Mouse (Mus musculus): ENCODE measurements around the gene Tmem131. TPM values are rescaled to one million over a fixed set of nuclear protein-coding genes. Genes with fewer than 3 reads are reported as not detected.

Tmem131 gene
- polyA plus RNA-seq, 1 experiment from 2014 or later, result 13.2 TPM

GRCm38 (mm10) chr1:36784365-36785134 is 158.9 kb downstream of the Tmem131 start:
- ATAC-seq, result peak; percentile 85
- H3K4me1 ChIP-seq (replicated peaks), result peaks cover 5% of the 10 kb centered on the region; the same call in 1 of the 2 replicates
- peak overlapping the region; percentile 75 for H3K9ac ChIP-seq (replicated peaks)
- no peaks in the 10 kb centered on the region for H3K9me3 ChIP-seq
- H3K36me3 ChIP-seq, result no peaks in the 10 kb centered on the region
- H3K27ac ChIP-seq, result peak overlapping the region; percentile 72
- 4% methylated on average over 20 of the region's 20 CpGs for WGBS
- H3K27me3 ChIP-seq, result no peaks in the 10 kb centered on the region; the same call in 1 of the 2 replicates
- H3K4me3 ChIP-seq (replicated peaks), result peak overlapping the region; percentile 44
- H3K4me2 ChIP-seq (replicated peaks), result peak overlapping the region; percentile 82

- peaks cover 5% of the 10 kb centered on the region; the same call in 1 of the 2 replicates for H3K4me1 ChIP-seq (replicated peaks)
- no peak overlapping the region for H3K4me3 ChIP-seq (replicated peaks)
- H3K9ac ChIP-seq (replicated peaks), result no peak overlapping the region
- H3K27me3 ChIP-seq, result no peaks in the 10 kb centered on the region; the same call in 1 of the 2 replicates
- no peak overlapping the region for H3K27ac ChIP-seq
- H3K9me3 ChIP-seq, result no peaks in the 10 kb centered on the region
- no peaks in the 10 kb centered on the region for H3K36me3 ChIP-seq
- 83% methylated on average over 11 of the region's 11 CpGs for WGBS
- H3K4me2 ChIP-seq (replicated peaks), result no peak overlapping the region
- no peak for ATAC-seq
Observed at GRCm38 (mm10) chr1:36782476-36782875, 161.0 kb downstream of the Tmem131 start.

- no peaks in the 10 kb centered on the region for H3K27me3 ChIP-seq
- no peak overlapping the region for H3K9ac ChIP-seq (replicated peaks)
- no peak overlapping the region for H3K27ac ChIP-seq
- peaks cover 5% of the 10 kb centered on the region; the same call in 1 of the 2 replicates for H3K4me1 ChIP-seq (replicated peaks)
- no peak overlapping the region for H3K4me3 ChIP-seq (replicated peaks)
- no peaks in the 10 kb centered on the region for H3K36me3 ChIP-seq
- ATAC-seq, result no peak
- no peaks in the 10 kb centered on the region; the same call in 1 of the 2 replicates for H3K9me3 ChIP-seq
- no peak overlapping the region for H3K4me2 ChIP-seq (replicated peaks)
- 89% methylated on average over 13 of the region's 13 CpGs for WGBS
Observed at GRCm38 (mm10) chr1:36780793-36781192, 162.7 kb downstream of the Tmem131 start.

GRCm38 (mm10) chr1:36772198-36772934 is 171.1 kb downstream of the Tmem131 start:
- no peak overlapping the region for H3K4me2 ChIP-seq (replicated peaks)
- H3K27ac ChIP-seq, result no peak overlapping the region
- no peak overlapping the region for H3K4me3 ChIP-seq (replicated peaks)
- H3K9me3 ChIP-seq, result no peaks in the 10 kb centered on the region; the same call in 1 of the 2 replicates
- H3K9ac ChIP-seq (replicated peaks), result no peak overlapping the region
- WGBS, result 89% methylated on average over 9 of the region's 9 CpGs
- H3K4me1 ChIP-seq (replicated peaks), result 0 out of 2 replicates have a peak, but pooled peaks cover 3% of the 10 kb centered on the region
- peaks cover 15% of the 10 kb centered on the region for H3K27me3 ChIP-seq
- no peaks in the 10 kb centered on the region for H3K36me3 ChIP-seq
- no peak for ATAC-seq

- ATAC-seq, result peak; percentile 24; the same call in 1 of the 2 replicates
- H3K4me3 ChIP-seq (replicated peaks), result peak overlapping the region; percentile 20
Observed at GRCm38 (mm10) chr1:36770998-36771397, 172.5 kb downstream of the Tmem131 start.

GRCm38 (mm10) chr1:36769951-36770350 is 173.5 kb downstream of the Tmem131 start:
- no peak for ATAC-seq
- H3K4me2 ChIP-seq (replicated peaks), result no peak overlapping the region
- H3K9me3 ChIP-seq, result no peaks in the 10 kb centered on the region
- H3K27me3 ChIP-seq, result peaks cover 15% of the 10 kb centered on the region
- H3K4me1 ChIP-seq (replicated peaks), result 0 out of 2 replicates have a peak, but pooled peaks cover 3% of the 10 kb centered on the region
- no peak overlapping the region for H3K4me3 ChIP-seq (replicated peaks)
- H3K36me3 ChIP-seq, result no peaks in the 10 kb centered on the region
- H3K27ac ChIP-seq, result no peak overlapping the region
- no peak overlapping the region for H3K9ac ChIP-seq (replicated peaks)
- WGBS, result 80% methylated on average over 1 of the region's 1 CpGs

More at GRCm38 (mm10) chr1:36770998-36771397, 172.5 kb downstream of the Tmem131 start:
- H3K4me2 ChIP-seq (replicated peaks), result peak overlapping the region; percentile 41
- H3K9ac ChIP-seq (replicated peaks), result 0 out of 2 replicates have a peak overlapping the region, but pooled peaks have one; percentile 3
- no peaks in the 10 kb centered on the region; the same call in 1 of the 2 replicates for H3K9me3 ChIP-seq
- 13% methylated on average over 27 of the region's 27 CpGs for WGBS
- 0 out of 2 replicates have a peak, but pooled peaks cover 3% of the 10 kb centered on the region for H3K4me1 ChIP-seq (replicated peaks)
- no peak overlapping the region for H3K27ac ChIP-seq
- no peaks in the 10 kb centered on the region for H3K36me3 ChIP-seq
- H3K27me3 ChIP-seq, result peaks cover 15% of the 10 kb centered on the region

GRCm38 (mm10) chr1:36768786-36769185 is 174.7 kb downstream of the Tmem131 start:
- WGBS, result 74% methylated on average over 5 of the region's 5 CpGs
- H3K4me3 ChIP-seq (replicated peaks), result no peak overlapping the region
- no peak for ATAC-seq

GRCm38 (mm10) chr1:36767321-36767720 is 176.1 kb downstream of the Tmem131 start:
- Histone ChIP-seq H3K36me3 (no peaks in the 10 kb centered on the region), H3K27ac (no peak overlapping the region), H3K9ac (replicated peaks) (no peak overlapping the region), H3K4me3 (replicated peaks) (no peak overlapping the region), H3K27me3 (peaks cover 15% of the 10 kb centered on the region), H3K9me3 (no peaks in the 10 kb centered on the region), H3K4me1 (replicated peaks) (0 out of 2 replicates have a peak, but pooled peaks cover 3% of the 10 kb centered on the region), H3K4me2 (replicated peaks) (no peak overlapping the region)
- no peak for ATAC-seq
- 59% methylated on average over 10 of the region's 10 CpGs for WGBS

More at GRCm38 (mm10) chr1:36768786-36769185, 174.7 kb downstream of the Tmem131 start:
- Histone ChIP-seq H3K4me2 (replicated peaks) (no peak overlapping the region), H3K9ac (replicated peaks) (no peak overlapping the region), H3K4me1 (replicated peaks) (0 out of 2 replicates have a peak, but pooled peaks cover 3% of the 10 kb centered on the region), H3K27ac (no peak overlapping the region), H3K9me3 (no peaks in the 10 kb centered on the region), H3K27me3 (peaks cover 15% of the 10 kb centered on the region), H3K36me3 (no peaks in the 10 kb centered on the region)

GRCm38 (mm10) chr1:36766431-36767205 is 176.8 kb downstream of the Tmem131 start:
- WGBS, result 69% methylated on average over 4 of the region's 4 CpGs
- no peaks in the 10 kb centered on the region for H3K36me3 ChIP-seq
- no peak overlapping the region for H3K27ac ChIP-seq
- H3K27me3 ChIP-seq, result peaks cover 13% of the 10 kb centered on the region
- no peak overlapping the region for H3K4me3 ChIP-seq (replicated peaks)
- H3K9me3 ChIP-seq, result no peaks in the 10 kb centered on the region
- no peak overlapping the region for H3K4me2 ChIP-seq (replicated peaks)
- no peak overlapping the region for H3K9ac ChIP-seq (replicated peaks)
- 0 out of 2 replicates have a peak, but pooled peaks cover 3% of the 10 kb centered on the region for H3K4me1 ChIP-seq (replicated peaks)
- no peak for ATAC-seq

- Histone ChIP-seq H3K4me1 (replicated peaks) (no peaks in the 10 kb centered on the region), H3K4me3 (replicated peaks) (no peak within 1 kb of the TSS), H3K27ac (no peak within 1 kb of the TSS), H3K9me3 (no peaks in the 10 kb centered on the region), H3K4me2 (replicated peaks) (no peak within 1 kb of the TSS), H3K27me3 (no peaks in the 10 kb centered on the region), H3K9ac (replicated peaks) (no peak within 1 kb of the TSS), H3K36me3 (no peaks in the 10 kb centered on the region)
- no peak for ATAC-seq
- 88% methylated on average over 11 of the region's 11 CpGs for WGBS
Observed at GRCm38 (mm10) chr1:36761568-36761967, 181.9 kb downstream of the Tmem131 start, which contains the start of gene Zap70. Gene Zap70 (plus strand): TSS chr1:36761798.

GRCm38 (mm10) chr1:36761061-36761460 is 182.4 kb downstream of the Tmem131 start:
- H3K4me3 ChIP-seq (replicated peaks), result no peak overlapping the region
- no peaks in the 10 kb centered on the region for H3K36me3 ChIP-seq
- H3K9me3 ChIP-seq, result no peaks in the 10 kb centered on the region
- no peak overlapping the region for H3K9ac ChIP-seq (replicated peaks)
- 93% methylated on average over 8 of the region's 8 CpGs for WGBS
- H3K4me1 ChIP-seq (replicated peaks), result no peaks in the 10 kb centered on the region
- H3K4me2 ChIP-seq (replicated peaks), result no peak overlapping the region
- ATAC-seq, result no peak
- no peak overlapping the region for H3K27ac ChIP-seq
- H3K27me3 ChIP-seq, result no peaks in the 10 kb centered on the region

Measured in midbrain, embryonic 13.5 days (tissue).